Mouse (Mus musculus) Muller cell, postnatal 12 days (primary cell): Measurements from ENCODE around the gene Crp.

Experiments used
- DNase-seq: peaks from one replicate; pipeline ENCODE4 v3.0.0-alpha.2; 2015; ENCODE audit errors: inconsistent ontology term

The Crp gene

DNA sequence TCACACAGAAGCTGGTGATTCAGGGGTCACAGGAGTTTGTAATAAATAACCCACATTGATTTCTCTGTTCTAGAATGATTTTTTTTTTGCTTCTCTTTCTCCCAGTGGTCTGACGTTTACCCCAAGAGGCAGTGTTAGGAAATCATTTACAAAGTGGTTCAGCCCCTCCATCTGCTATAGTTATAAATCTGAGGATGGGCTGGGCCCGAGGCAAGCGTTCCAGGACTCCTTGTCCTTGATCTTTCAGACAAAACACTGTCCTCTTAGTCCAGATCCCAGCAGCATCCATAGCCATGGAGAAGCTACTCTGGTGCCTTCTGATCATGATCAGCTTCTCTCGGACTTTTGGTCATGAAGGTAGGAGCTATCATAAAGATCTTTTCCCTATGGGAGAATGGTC lies at the start of gene Crp:
Gene Crp, plus strand, starts transcription at position 212 of the 400 bp plus-strand sequence.
- no peak for DNase-seq

DNA sequence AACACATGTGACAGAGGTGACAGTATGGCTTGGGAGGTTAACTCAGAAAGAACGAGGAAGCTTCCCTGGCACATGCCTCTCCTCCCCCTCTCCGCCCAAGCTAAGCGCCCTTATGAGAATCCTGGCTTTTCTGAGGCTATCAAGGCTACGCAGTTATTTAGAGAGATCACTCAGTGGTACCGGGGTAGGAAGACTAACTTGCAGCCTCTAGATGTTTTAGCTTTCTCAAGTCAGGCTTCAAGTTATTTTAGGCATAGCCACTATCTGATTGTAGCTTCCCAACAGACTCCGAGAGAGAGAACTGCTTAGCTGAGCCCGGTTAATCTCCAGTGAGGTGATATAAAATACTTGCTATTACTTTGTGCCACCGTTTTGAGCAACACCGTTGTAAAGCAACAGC lies 48.5 kb upstream of the Crp start:
- no peak for DNase-seq

- DNase-seq: no peak
Observed at GRCm38 (mm10) chr1:172650519-172651287, 47.2 kb upstream of the Crp start.

DNA sequence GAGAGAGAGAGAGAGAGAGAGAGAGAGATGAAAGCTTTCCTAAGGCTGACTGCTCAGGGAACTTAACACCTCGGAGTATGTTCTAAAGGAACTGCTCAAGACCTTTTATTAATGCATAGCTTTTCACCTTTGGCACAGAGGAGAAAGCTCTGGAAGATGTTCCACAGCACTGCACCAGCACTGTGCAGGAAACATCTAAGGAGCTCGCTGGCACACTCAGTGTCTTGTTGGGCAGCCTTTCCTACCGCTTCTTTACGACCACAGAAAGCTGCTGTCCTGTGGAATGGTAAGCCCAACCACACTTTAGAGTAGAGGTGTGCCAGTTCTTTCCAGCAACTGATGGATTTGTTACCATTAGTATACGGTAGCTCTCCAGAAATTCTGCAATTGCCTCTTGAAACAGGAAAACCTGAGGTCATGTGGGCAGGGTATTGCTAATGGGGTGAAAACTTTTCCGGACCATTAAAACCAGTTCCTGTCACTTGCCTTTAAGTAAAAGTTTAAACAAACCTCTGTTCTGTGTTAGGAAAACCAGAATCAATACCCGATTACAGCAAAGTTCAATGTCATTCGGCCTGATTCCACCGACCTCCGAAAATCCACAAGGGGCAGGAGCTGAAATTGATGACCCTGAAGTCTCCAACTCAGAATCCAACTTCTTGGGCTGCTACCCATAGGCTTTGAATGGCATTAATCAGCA lies 46.4 kb upstream of the Crp start:
- no peak for DNase-seq

DNA sequence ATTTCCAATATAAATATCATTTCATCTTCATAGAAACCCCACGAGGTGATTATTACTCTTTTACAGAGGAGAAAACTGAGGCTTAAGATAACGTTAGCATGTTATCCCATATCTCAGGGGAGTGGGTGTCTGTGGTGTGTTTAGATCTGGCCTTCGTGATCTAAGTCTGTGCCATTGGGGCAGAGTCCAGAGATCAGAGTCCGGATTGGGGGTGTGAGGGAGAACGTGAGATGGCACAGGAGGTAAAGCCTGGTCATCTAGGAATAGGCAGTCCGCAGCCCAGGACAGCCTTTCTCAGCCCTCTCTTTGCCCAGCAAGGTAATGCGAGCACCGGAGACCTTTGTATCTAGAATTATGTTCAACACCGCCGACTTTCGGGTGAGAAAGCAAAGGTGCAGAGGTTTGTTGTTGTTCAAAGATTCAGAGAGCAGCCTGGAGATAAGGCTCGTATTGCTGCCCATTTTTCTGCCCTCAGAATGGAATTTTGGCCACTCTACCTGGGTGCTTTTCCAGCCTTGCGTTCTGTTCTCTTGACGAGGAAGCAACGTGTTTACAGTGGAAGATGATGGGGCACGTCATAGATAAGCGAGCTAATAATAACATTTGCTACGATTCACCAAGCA lies 45.7 kb upstream of the Crp start:
- DNase-seq: no peak

DNA sequence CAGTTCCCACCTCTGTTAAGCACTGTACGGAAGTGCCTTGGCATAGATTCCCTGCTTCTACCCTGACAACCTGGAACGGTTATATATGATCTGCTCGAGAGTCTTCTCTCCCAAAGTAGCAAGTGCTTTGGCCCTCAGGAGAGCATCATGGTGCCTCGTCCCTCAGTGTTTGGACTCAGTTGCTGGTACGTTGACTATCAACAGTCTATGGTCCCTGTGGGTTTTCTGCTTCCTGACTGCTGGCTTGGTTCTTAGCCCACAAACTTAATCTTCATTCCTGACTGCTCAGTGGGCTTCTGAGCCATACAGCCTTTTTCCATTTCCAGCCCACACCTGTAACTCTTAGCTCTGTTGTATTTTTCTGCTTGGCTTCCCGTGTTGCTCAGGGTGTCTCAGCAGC lies 44.0 kb upstream of the Crp start:
- DNase-seq: no peak

- no peak for DNase-seq
Observed at GRCm38 (mm10) chr1:172657266-172657665, 40.6 kb upstream of the Crp start.

DNA sequence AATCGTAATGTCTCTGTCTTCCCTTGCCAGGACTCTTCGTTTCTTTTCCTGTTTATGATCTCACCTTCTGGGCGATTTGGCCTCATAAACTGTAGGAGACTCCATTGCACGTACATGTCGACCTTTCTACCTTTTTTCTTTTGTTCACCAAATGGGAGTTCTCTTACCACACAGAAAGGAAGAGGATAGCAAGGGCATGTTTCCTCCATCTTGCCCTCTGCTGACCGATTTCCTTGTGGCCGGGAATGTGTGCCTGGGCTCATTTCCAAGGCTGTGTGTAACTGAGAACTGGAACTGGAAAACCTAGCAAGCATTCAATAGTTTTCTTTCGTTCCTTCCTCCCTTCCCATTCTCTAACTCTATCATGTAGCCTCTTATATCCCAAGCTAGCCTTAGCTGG lies 38.2 kb upstream of the Crp start:
- DNase-seq: no peak

- DNase-seq: no peak
Observed at GRCm38 (mm10) chr1:172665457-172665856, 32.4 kb upstream of the Crp start.

DNA sequence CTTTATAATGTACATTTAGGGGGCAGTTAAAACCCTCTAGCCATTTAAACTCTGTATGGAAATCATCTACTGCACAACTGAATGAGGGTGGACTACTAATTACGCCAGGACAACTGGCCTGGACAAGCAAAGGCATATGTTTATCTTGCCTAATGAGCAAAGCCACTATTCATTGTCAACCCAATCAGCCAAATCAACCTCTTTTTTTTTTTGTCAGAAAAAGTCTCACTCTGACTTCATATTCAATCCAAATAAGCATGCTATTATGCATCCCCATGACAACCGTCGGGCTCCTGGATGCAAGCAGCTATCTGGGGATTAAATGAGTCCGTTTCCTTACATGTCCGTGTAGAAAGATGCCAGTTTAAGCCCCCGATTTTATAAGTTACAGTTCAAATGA lies 30.3 kb upstream of the Crp start:
- DNase-seq: peak; percentile 45

DNA sequence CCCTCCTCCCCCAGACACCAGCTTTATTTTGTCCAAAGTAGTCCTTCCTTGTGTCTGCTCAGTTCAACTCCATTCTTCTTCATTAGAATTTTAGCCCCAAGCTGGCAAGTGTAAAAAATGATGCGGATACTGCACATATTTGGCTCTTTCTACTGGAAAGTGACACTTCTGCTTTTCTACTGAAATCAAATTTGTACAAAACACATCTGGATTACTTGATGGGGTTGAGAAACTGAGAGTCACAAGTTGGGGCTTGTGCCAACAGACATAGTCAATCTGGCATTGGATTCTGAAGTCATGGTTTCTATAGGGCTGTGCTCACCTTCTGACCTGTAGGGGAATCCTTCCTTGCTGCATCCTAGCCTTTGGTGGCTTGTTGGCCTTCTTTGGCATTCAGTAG lies 27.1 kb upstream of the Crp start:
- DNase-seq: no peak

- no peak for DNase-seq
Observed at GRCm38 (mm10) chr1:172680742-172681141, 17.1 kb upstream of the Crp start.

DNA sequence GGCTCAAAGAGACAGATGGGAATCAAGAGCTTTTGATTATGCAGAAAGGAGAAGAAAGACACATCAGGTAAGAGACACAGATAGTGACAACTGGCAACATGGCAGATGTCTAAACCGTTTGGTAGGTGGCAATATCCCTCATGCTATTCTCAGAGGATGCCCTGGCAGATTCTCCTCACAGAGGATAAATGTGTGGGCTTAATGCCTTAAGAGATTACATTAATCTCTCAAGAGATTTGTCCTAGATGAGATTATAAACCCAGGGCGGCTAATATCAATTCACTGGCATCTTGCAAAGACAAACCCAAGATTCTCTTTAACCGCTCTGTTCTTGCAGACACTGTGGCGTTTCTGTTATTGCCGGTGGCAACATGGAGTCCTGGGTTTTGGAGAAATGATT lies 14.3 kb upstream of the Crp start:
- DNase-seq: no peak

GRCm38 (mm10) chr1:172683957-172684356 lies 13.9 kb upstream of the Crp start:
- DNase-seq: no peak

- no peak for DNase-seq
Observed at GRCm38 (mm10) chr1:172685178-172685577, 12.7 kb upstream of the Crp start.

GRCm38 (mm10) chr1:172697422-172697821 lies 433 bp upstream of the Crp start:
- DNase-seq: no peak

GRCm38 (mm10) chr1:172700814-172701213 lies 3.0 kb downstream of the Crp start:
- no peak for DNase-seq

DNA sequence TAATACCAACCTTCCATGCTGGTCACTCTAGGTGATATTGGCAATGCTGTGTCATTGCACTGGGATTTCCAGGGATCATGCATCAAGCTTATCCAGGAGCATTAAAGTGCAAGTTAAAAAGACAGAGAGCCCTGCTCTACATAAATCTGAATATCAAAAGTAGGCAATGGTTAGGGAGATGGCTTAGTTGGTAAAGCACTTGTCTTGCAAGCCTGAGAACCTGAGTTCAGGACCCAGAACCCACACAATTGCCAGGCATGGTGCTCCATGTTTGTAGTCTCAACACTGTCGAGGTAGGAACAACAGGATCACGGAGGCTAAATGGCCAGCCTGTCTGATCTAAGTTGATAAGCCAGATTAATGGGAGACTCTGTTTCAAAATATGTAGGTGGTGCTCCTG lies 3.5 kb downstream of the Crp start:
- DNase-seq: no peak

- DNase-seq: no peak
Observed at GRCm38 (mm10) chr1:172701901-172702300, 4.0 kb downstream of the Crp start.

GRCm38 (mm10) chr1:172704769-172705168 lies 6.9 kb downstream of the Crp start:
- no peak for DNase-seq

DNA sequence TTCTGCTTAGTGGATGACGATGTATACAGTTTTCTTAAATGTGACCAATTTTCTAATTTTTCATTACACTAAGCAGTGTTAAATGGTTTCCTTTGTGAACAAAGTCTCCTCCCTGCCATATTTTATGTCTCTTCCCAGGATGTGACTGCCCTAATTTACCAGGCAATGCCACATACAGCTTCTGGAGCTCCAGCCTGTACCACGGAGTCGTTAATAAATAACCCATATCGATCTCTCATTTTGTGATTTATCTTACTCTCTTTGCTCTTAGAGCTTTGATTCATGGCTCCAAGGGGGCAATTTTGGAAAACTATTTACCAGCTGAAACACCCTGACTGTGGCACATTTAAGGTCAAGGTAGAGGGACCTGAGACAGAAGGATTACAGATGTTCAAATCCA lies 8.4 kb downstream of the Crp start:
- DNase-seq: no peak

GRCm38 (mm10) chr1:172709788-172710350 lies 12.0 kb downstream of the Crp start:
- DNase-seq: no peak

DNA sequence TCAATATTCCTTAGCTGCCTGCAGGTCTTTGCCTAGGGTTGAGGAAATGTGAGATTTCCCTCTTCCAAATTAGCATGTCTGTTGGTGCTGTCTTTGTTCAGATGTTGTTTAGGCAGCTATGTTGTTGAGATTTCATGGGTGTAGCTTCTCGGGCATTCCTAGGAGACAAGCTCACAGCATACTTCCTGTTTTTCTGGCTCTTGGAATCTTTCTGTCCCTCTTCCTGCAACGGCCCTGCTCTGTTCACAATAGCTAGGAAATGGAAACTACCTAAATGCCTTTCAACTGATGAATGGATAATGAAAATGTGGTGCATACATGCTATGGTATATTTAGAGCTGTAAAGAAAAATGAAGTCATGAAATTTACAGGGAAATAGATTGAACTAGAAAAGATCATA lies 13.5 kb downstream of the Crp start:
- DNase-seq: no peak
